In genomic region chr17:86484087-86484737, GRCm38 (mm10) we compare ENCODE assay signal across 8 mouse cellular contexts. TPM values are rescaled to one million over a fixed set of nuclear protein-coding genes. Genes with fewer than 3 reads are reported as not detected.
DNase-seq lines count a peak whose midpoint lies in the region; ATAC-seq lines count a peak whose summit lies in the region.

No protein-coding gene starts in this region.

- peak; percentile 75 for ATAC-seq in megakaryocyte, adult 5-6 weeks (ENCODE audit: poor library complexity, severe bottlenecking)

- DNase-seq in MN1 (ENCODE audit: low spot score), result peak; percentile 60
- peak; percentile 65 for DNase-seq in cerebellum, adult 11-12 months
- DNase-seq in frontal cortex, postnatal 25 days (ENCODE audit: low spot score in 2 of 2), result peak; percentile 71 to 77
- peak; percentile 39 for DNase-seq in hindlimb bud, embryonic 11.5 days (ENCODE audit: extremely low spot score, low read depth, low spot score)
- peak; percentile 76 to 83 for DNase-seq in left cerebral cortex, adult 18-20 months (ENCODE audit: low spot score in 2 of 2)
- peak; percentile 78 for DNase-seq in right cerebral cortex, postnatal 14 days
- peak; percentile 85 for DNase-seq in urinary bladder, postnatal 14 days (ENCODE audit: low spot score)

RNA-seq across cellular contexts. Expression of gene Gm10309, which starts 20.8 kb away (rescaled TPM):
- not detected for total RNA-seq in left cerebral cortex, adult 18-20 months (2021)
- not detected in 2 replicates for total RNA-seq in megakaryocyte, adult 5-6 weeks (2015)
- total RNA-seq in megakaryocyte, adult 5-6 weeks (2017), result not detected in 2 replicates

Comparison
In these comparisons a context has a peak if more than half of its experiments do, and no peak if none do; other contexts are left out.
1. Peak in every context shown above with its lines: DNase-seq and ATAC-seq.